Mouse (Mus musculus): ENCODE data around the gene Wwc2.

Gene Wwc2

GRCm38 (mm10) chr8:47989655-47990385, 904 bp downstream of the Wwc2 start:
- CTCF ChIA-PET: interaction anchor here (1.1 kb wide), 1 partner anchor 47 kb away, joined by 3 read pairs; no protein-coding TSS in a partner anchor

GRCm38 (mm10) chr8:47989211-47989610, 1.5 kb downstream of the Wwc2 start:
- CTCF ChIA-PET: interaction anchor here (1.1 kb wide), 1 partner anchor 46 kb away, joined by 3 read pairs; no protein-coding TSS in a partner anchor

GRCm38 (mm10) chr8:47988111-47988510, 2.6 kb downstream of the Wwc2 start:
- CTCF ChIA-PET: no interaction called here

GRCm38 (mm10) chr8:47985644-47986043, 5.1 kb downstream of the Wwc2 start:
- CTCF ChIA-PET: no interaction called here

- CTCF ChIA-PET: no interaction called here
These were observed 5.5 kb downstream of the Wwc2 start for GRCm38 (mm10) chr8:47985243-47985642.

GRCm38 (mm10) chr8:47981075-47981474, 9.6 kb downstream of the Wwc2 start:
- CTCF ChIA-PET: no interaction called here

GRCm38 (mm10) chr8:47979876-47980275, 10.8 kb downstream of the Wwc2 start:
- CTCF ChIA-PET: no interaction called here

- CTCF ChIA-PET: no interaction called here
These were observed 12.0 kb downstream of the Wwc2 start for GRCm38 (mm10) chr8:47978755-47979154.

- CTCF ChIA-PET: no interaction called here
These were observed 15.8 kb downstream of the Wwc2 start for GRCm38 (mm10) chr8:47974963-47975314.

- CTCF ChIA-PET: no interaction called here
These were observed 16.4 kb downstream of the Wwc2 start for GRCm38 (mm10) chr8:47974138-47974962.

GRCm38 (mm10) chr8:47971121-47971520, 19.6 kb downstream of the Wwc2 start:
- CTCF ChIA-PET: no interaction called here

- CTCF ChIA-PET: interaction anchor here (0.6 kb wide), 1 partner anchor 57 kb away, joined by 3 read pairs; no protein-coding TSS in a partner anchor
These were observed 20.1 kb downstream of the Wwc2 start for GRCm38 (mm10) chr8:47970576-47970975.

- CTCF ChIA-PET: no interaction called here
These were observed 23.4 kb downstream of the Wwc2 start for GRCm38 (mm10) chr8:47967045-47967920.

- CTCF ChIA-PET: no interaction called here
These were observed 28.2 kb downstream of the Wwc2 start for GRCm38 (mm10) chr8:47962484-47962883.

GRCm38 (mm10) chr8:47962005-47962404, 28.7 kb downstream of the Wwc2 start:
- CTCF ChIA-PET: no interaction called here

GRCm38 (mm10) chr8:47957560-47957959, 33.2 kb downstream of the Wwc2 start:
- CTCF ChIA-PET: no interaction called here

- CTCF ChIA-PET: interaction anchor here (1.3 kb wide), 2 partner anchors 9 to 84 kb away, joined by 4 read pairs; no protein-coding TSS in a partner anchor
These were observed 39.3 kb downstream of the Wwc2 start for GRCm38 (mm10) chr8:47951380-47951932.

- CTCF ChIA-PET: interaction anchor here (0.6 kb wide), 1 partner anchor 205 kb away, joined by 3 read pairs; no protein-coding TSS in a partner anchor
These were observed 41.9 kb downstream of the Wwc2 start for GRCm38 (mm10) chr8:47948836-47949235.

- CTCF ChIA-PET: no interaction called here
These were observed 42.8 kb downstream of the Wwc2 start for GRCm38 (mm10) chr8:47947672-47948618.

- CTCF ChIA-PET: interaction anchor here (1.0 kb wide), 1 partner anchor 46 kb away, joined by 3 read pairs; no protein-coding TSS in a partner anchor
These were observed 47.7 kb downstream of the Wwc2 start for GRCm38 (mm10) chr8:47943049-47943448.

All from spleen, embryonic (tissue).